Mouse (Mus musculus): ENCODE results near the gene Pgpep1l. TPM values are rescaled to one million over a fixed set of nuclear protein-coding genes. Genes with fewer than 3 reads are reported as not detected.
"Not testable (repeated sequence)": the region's sequence is repeated elsewhere in the genome, so short reads cannot be mapped to it uniquely, and the experiment has no call there.

Pgpep1l gene
- polyA plus RNA-seq, 1 experiment from 2014 or later: not detected

DNA sequence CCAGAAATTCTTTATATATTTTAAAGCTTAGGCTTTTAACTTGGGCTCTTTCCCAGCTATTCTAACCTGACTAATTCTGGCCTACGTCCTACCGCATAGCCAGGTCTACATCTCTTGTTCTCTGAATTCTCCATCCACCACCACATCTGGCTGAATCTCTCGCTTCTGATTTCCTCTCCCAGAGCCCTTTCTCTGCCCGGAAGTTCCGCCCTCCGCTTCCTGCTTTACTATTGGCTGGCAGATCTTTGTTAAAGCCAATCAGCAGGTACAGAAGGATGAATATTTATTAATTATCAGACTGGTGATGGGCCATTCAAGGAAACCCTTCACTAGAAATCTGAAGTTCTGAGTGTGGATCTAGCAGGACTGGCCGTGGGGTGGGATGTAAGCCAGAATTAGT, 37.1 kb upstream of the Pgpep1l start:
- Histone ChIP-seq H3K9ac (ENCODE audit: low read depth, low read length) (no peak overlapping the region), H3K27me3 (replicated peaks; ENCODE audit: control insufficient read depth, insufficient read depth, low read length) (no peaks in the 10 kb centered on the region), H3K36me3 (ENCODE audit: control insufficient read depth, insufficient read depth, low read length) (no peaks in the 10 kb centered on the region), H3K9me3 (ENCODE audit: control insufficient read depth, low read length) (no peaks in the 10 kb centered on the region), H3K4me2 (ENCODE audit: low read depth, low read length) (no peak overlapping the region), H3K4me1 (ENCODE audit: control insufficient read depth, insufficient read depth, low read length) (peaks cover 11% of the 10 kb centered on the region), H3K27ac (replicated peaks; ENCODE audit: low read depth, low read length) (no peak overlapping the region), H3K4me3 (ENCODE audit: low read depth, low read length) (no peak overlapping the region)
- WGBS: 76% methylated on average over 7 of the region's 7 CpGs
- ATAC-seq (ENCODE audit: low read depth): no peak
- no peak for DNase-seq (ENCODE audit: low spot score)

DNA sequence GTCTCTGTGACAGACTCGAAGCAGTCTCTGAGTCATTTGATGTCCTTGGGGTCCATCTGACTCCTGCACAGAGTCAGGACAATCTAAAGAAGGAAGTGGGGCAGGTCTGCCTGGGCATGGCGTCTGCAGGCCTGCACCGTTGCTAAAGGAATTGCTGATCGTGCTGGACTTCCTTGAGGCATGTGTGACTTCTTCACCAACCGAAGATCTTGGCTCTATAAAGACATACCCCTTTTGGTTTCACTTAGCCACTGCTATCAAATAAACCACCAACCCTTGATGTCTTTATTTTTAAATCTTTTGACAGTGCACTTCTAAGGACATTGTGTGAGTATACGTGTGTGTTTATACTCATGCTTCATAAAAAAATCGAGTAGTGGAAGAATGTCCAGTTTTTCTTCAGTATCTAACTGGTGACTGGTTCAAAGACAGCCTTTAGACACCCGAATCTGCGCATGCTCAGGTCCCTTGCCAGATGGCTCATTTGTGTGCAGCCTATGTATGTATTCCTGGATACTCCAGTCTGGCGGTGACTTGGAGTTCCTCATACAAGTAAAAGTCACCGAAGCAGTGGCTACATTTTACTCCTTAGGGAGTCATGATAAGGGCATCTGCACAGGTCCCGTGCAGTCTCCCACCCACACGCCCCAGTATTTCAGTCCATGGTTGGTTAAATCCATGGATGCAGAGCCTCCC, 34.5 kb upstream of the Pgpep1l start:
- DNase-seq (ENCODE audit: low spot score): no peak
- H3K27ac ChIP-seq (replicated peaks; ENCODE audit: low read depth, low read length): no peak overlapping the region
- H3K9me3 ChIP-seq (ENCODE audit: control insufficient read depth, low read length): no peaks in the 10 kb centered on the region
- no peaks in the 10 kb centered on the region for H3K27me3 ChIP-seq (replicated peaks; ENCODE audit: control insufficient read depth, insufficient read depth, low read length)
- H3K9ac ChIP-seq (ENCODE audit: low read depth, low read length): no peak overlapping the region
- peaks cover 4% of the 10 kb centered on the region for H3K4me1 ChIP-seq (ENCODE audit: control insufficient read depth, insufficient read depth, low read length)
- no peak overlapping the region for H3K4me3 ChIP-seq (ENCODE audit: low read depth, low read length)
- ATAC-seq (ENCODE audit: low read depth): no peak
- no peaks in the 10 kb centered on the region for H3K36me3 ChIP-seq (ENCODE audit: control insufficient read depth, insufficient read depth, low read length)
- WGBS: 74% methylated on average over 13 of the region's 13 CpGs
- no peak overlapping the region for H3K4me2 ChIP-seq (ENCODE audit: low read depth, low read length)

- 88% methylated on average over 5 of the region's 5 CpGs for WGBS
- ATAC-seq (ENCODE audit: low read depth) (no peak), DNase-seq (ENCODE audit: low spot score) (no peak)
- no peaks in the 10 kb centered on the region for H3K9me3 ChIP-seq (ENCODE audit: control insufficient read depth, low read length)
- no peaks in the 10 kb centered on the region for H3K27me3 ChIP-seq (replicated peaks; ENCODE audit: control insufficient read depth, insufficient read depth, low read length)
- H3K36me3 ChIP-seq (ENCODE audit: control insufficient read depth, insufficient read depth, low read length): no peaks in the 10 kb centered on the region
- no peak overlapping the region for H3K9ac ChIP-seq (ENCODE audit: low read depth, low read length)
- peaks cover 4% of the 10 kb centered on the region; the same call in 1 of the 2 replicates for H3K4me1 ChIP-seq (ENCODE audit: control insufficient read depth, insufficient read depth, low read length)
- no peak overlapping the region for H3K27ac ChIP-seq (replicated peaks; ENCODE audit: low read depth, low read length)
- H3K4me2 ChIP-seq (ENCODE audit: low read depth, low read length): no peak overlapping the region
- H3K4me3 ChIP-seq (ENCODE audit: low read depth, low read length): no peak overlapping the region
Measured at GRCm38 (mm10) chr7:68296487-68296886, 32.5 kb upstream of the Pgpep1l start.

DNA sequence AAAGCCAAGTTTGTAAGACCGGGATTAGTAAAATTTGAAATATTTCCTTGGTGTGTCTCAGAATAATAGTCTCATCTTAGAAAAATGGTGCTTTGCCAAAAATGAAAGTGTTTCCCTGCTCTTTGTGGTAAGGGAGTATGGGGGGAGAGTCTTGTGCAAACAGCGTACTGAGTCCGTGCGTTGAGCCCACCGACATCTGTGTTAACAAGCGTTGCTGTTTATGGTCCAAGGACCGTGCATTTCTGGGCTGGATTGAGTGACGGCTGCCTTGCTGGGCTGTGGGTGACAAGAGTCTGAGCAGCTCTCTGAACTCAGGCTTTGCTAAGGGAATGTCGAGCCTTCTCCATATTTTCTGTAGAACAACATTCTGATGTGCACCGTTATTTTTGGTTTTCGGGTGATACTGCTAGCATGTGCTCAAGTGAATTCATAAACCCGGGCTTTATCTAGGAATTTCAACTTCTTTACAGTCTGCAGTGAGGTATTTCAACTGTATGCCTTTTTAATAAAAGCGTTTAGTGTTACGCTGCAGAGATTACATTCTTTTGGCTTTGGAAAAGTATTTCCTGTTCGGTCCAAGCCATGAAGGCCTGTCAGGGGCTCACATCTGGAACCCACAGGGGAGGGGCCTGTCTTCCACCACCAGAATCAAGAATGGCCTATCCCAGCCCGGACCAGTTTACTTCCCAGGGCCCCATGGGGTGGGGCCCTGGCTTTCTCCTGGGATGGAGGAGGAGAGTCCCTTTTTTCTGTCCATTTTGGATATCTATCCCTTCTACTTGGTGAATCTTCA, 30.2 kb upstream of the Pgpep1l start:
- Histone ChIP-seq H3K9me3 (ENCODE audit: control insufficient read depth, low read length) (no peaks in the 10 kb centered on the region), H3K4me2 (ENCODE audit: low read depth, low read length) (peak overlapping the region; percentile 47), H3K36me3 (ENCODE audit: control insufficient read depth, insufficient read depth, low read length) (no peaks in the 10 kb centered on the region), H3K4me3 (ENCODE audit: low read depth, low read length) (no peak overlapping the region), H3K27me3 (replicated peaks; ENCODE audit: control insufficient read depth, insufficient read depth, low read length) (no peaks in the 10 kb centered on the region), H3K9ac (ENCODE audit: low read depth, low read length) (0 out of 2 replicates have a peak overlapping the region, but pooled peaks have one; percentile 19), H3K27ac (replicated peaks; ENCODE audit: low read depth, low read length) (peak overlapping the region; percentile 84), H3K4me1 (ENCODE audit: control insufficient read depth, insufficient read depth, low read length) (peaks cover 4% of the 10 kb centered on the region; the same call in 1 of the 2 replicates)
- peak; percentile 81 for DNase-seq (ENCODE audit: low spot score)
- peak; percentile 71 for ATAC-seq (ENCODE audit: low read depth)
- 23% methylated on average over 16 of the region's 16 CpGs for WGBS

- Histone ChIP-seq H3K4me3 (ENCODE audit: low read depth, low read length) (no peak overlapping the region), H3K27ac (replicated peaks; ENCODE audit: low read depth, low read length) (no peak overlapping the region), H3K27me3 (replicated peaks; ENCODE audit: control insufficient read depth, insufficient read depth, low read length) (no peaks in the 10 kb centered on the region), H3K4me2 (ENCODE audit: low read depth, low read length) (no peak overlapping the region), H3K4me1 (ENCODE audit: control insufficient read depth, insufficient read depth, low read length) (peaks cover 4% of the 10 kb centered on the region; the same call in 1 of the 2 replicates), H3K9me3 (ENCODE audit: control insufficient read depth, low read length) (no peaks in the 10 kb centered on the region), H3K9ac (ENCODE audit: low read depth, low read length) (no peak overlapping the region), H3K36me3 (ENCODE audit: control insufficient read depth, insufficient read depth, low read length) (no peaks in the 10 kb centered on the region)
- no peak for ATAC-seq (ENCODE audit: low read depth)
- 44% methylated on average over 1 of the region's 1 CpGs for WGBS
- DNase-seq (ENCODE audit: low spot score): no peak
Measured at GRCm38 (mm10) chr7:68291603-68292002, 27.6 kb upstream of the Pgpep1l start.

- no peak for ATAC-seq (ENCODE audit: low read depth)
- H3K4me1 ChIP-seq (ENCODE audit: control insufficient read depth, insufficient read depth, low read length): peaks cover 6% of the 10 kb centered on the region
- H3K27me3 ChIP-seq (replicated peaks; ENCODE audit: control insufficient read depth, insufficient read depth, low read length): no peaks in the 10 kb centered on the region
- no peak overlapping the region for H3K27ac ChIP-seq (replicated peaks; ENCODE audit: low read depth, low read length)
- H3K4me2 ChIP-seq (ENCODE audit: low read depth, low read length): no peak overlapping the region
- WGBS: 90% methylated on average over 8 of the region's 8 CpGs
- DNase-seq (ENCODE audit: low spot score): no peak
- H3K4me3 ChIP-seq (ENCODE audit: low read depth, low read length): no peak overlapping the region
- H3K9ac ChIP-seq (ENCODE audit: low read depth, low read length): no peak overlapping the region
- H3K9me3 ChIP-seq (ENCODE audit: control insufficient read depth, low read length): no peaks in the 10 kb centered on the region
- H3K36me3 ChIP-seq (ENCODE audit: control insufficient read depth, insufficient read depth, low read length): no peaks in the 10 kb centered on the region
Measured at GRCm38 (mm10) chr7:68289081-68289480, 25.0 kb upstream of the Pgpep1l start.

- DNase-seq (ENCODE audit: low spot score); H3K9me3 ChIP-seq (ENCODE audit: control insufficient read depth, low read length); H3K4me1 ChIP-seq (ENCODE audit: control insufficient read depth, insufficient read depth, low read length); H3K27ac ChIP-seq (replicated peaks; ENCODE audit: low read depth, low read length); ATAC-seq (ENCODE audit: low read depth); H3K4me3 ChIP-seq (ENCODE audit: low read depth, low read length); H3K36me3 ChIP-seq (ENCODE audit: control insufficient read depth, insufficient read depth, low read length); H3K9ac ChIP-seq (ENCODE audit: low read depth, low read length); H3K4me2 ChIP-seq (ENCODE audit: low read depth, low read length); H3K27me3 ChIP-seq (replicated peaks; ENCODE audit: control insufficient read depth, insufficient read depth, low read length): not testable (repeated sequence)
- 85% methylated on average over 4 of the region's 4 CpGs for WGBS
Measured at GRCm38 (mm10) chr7:68288000-68288399, 24.0 kb upstream of the Pgpep1l start.

GRCm38 (mm10) chr7:68287582-68287981, 23.5 kb upstream of the Pgpep1l start:
- Histone ChIP-seq H3K36me3 (ENCODE audit: control insufficient read depth, insufficient read depth, low read length) (no peaks in the 10 kb centered on the region), H3K27me3 (replicated peaks; ENCODE audit: control insufficient read depth, insufficient read depth, low read length) (no peaks in the 10 kb centered on the region), H3K4me3 (ENCODE audit: low read depth, low read length) (no peak overlapping the region), H3K9me3 (ENCODE audit: control insufficient read depth, low read length) (no peaks in the 10 kb centered on the region), H3K9ac (ENCODE audit: low read depth, low read length) (no peak overlapping the region), H3K4me1 (ENCODE audit: control insufficient read depth, insufficient read depth, low read length) (peaks cover 10% of the 10 kb centered on the region), H3K27ac (replicated peaks; ENCODE audit: low read depth, low read length) (no peak overlapping the region), H3K4me2 (ENCODE audit: low read depth, low read length) (no peak overlapping the region)
- DNase-seq (ENCODE audit: low spot score) (peak; percentile 22), ATAC-seq (ENCODE audit: low read depth) (no peak)
- 77% methylated on average over 2 of the region's 2 CpGs for WGBS
